Mouse (Mus musculus): ENCODE data around the gene Mff.
A peak's percentile ranks its signal among the peaks of the same experiment; 100 is the strongest.

The Mff gene

DNA sequence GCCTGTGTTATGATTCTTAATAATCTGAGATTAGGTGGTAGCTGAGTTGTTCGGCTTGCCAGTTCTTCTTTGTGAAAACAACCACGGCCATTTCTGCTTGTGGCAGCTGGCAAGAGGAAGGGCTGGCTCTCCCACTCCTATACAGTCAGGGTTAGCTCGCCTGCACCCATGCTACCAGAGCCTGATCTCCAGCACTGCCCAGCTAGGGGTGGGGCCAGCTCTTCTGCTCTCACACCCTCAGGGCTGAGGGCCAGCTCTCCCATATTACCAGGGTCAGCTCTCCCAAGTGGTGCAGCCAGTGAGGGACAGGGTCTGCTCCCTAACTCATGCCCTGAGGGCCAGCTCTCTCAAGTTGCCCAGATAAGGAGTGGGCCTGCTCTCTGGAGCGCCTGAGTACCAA is 47.7 kb downstream of the Mff start:
- DNase-seq, result no peak

DNA sequence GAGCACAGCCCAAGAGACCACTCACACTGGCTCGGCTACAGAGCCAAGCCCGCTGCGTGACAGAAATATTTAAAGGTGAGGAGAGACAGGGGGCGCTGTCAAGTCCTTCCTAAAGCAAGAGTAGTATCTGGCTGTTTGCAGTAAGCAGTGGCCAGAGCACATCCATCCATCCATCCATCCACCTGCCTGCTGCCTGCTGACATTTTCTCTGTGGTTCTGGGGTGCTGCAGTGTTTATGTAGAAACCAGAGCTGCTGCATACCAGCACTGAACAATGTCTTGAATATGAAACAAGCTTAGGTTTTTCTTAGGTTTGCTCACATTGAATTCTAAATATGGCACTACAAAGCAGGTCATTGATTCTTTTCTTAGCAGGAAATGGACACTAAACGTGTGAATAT is 48.5 kb downstream of the Mff start:
- no peak for DNase-seq

DNA sequence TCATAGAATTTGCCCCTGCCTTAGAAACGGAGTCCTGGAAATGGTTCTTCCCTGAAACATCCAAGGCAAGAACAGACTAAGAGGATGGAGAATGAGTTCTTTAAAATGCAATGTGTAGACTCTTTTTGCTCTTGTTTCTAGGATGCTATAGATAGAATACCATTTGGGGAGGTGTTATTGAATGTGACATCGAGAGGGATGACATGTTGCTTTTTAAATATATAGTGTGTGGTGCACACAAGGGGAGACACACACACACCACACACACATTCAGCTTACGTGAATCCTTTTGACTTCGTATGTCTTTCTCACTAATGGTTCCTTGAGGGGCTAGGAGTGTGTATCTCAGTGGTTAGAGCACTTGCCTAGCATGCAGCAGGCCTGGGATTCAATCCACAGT is 50.6 kb downstream of the Mff start:
- no peak for DNase-seq

DNA sequence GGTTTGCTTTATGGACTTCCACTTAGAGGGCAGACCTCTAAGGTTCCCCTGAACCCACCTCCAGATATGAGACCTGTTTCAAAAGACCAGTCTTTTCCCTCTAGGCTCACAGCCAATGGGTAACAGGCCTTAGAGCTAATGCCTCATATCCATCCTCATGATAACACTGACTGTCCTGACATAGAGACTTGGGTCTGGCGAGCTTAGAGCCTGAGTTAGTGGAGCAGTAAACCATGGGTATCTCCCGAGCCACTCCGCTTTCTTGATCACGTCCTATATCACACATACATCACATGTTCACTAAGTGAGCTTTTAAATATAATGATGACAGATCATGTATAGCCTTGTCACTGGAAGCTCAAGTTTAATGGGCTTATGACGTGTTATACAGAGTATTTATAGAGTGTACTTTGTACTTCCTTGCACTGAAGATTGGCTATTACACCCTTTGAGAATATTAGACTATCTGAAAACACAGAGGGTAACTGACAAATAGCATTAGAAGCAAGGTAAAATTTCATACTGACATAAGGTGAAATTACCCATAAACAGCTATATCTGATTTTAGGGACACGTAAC is 54.8 kb downstream of the Mff start:
- no peak for DNase-seq

DNA sequence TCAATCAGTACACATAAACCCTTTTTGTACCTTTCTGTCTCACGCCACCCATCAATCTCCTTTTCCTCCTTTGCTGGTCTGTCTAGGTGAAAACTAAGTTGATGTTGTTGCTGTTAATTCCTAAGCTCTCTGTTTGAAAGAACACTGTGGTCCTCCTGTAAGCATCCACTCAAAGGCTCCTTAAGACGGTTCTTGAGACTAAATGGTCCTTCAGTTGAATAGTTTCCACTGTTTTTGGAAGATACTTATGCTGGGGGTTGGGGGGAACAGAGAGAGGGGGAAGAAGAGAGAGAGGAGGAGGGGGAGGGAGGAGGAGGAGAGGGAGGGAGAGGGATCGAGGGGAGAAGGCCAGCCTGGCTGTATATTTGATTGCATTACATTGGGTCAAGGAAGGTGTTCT is 58.9 kb downstream of the Mff start:
- DNase-seq, result no peak

DNA sequence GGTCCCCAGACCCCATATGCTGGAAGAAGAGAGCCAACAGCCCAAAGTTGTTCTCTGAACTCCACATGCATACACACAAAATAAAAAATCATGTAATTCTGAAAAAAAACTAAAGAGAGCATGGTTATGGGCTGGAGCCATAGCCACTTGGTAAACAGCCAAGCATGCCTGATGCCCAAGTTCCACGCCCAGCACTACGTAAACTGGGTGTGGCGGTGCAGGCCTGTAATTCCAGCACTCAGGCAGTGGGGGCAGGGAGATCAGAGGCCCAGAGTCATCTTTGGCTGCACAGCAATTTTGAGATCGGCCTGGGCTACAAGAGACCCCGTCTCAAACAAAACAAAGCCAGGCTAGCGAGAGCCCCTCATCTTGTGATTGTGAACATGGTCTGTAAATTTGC is 60.9 kb downstream of the Mff start:
- DNase-seq, result no peak

- DNase-seq, result peak; percentile 47
Measured at GRCm38 (mm10) chr1:82787414-82787813, 62.7 kb downstream of the Mff start.

GRCm38 (mm10) chr1:82788070-82788469 is 63.4 kb downstream of the Mff start:
- peak; percentile 19 for DNase-seq

- DNase-seq, result no peak
Measured at GRCm38 (mm10) chr1:82791105-82791504, 66.4 kb downstream of the Mff start.

DNA sequence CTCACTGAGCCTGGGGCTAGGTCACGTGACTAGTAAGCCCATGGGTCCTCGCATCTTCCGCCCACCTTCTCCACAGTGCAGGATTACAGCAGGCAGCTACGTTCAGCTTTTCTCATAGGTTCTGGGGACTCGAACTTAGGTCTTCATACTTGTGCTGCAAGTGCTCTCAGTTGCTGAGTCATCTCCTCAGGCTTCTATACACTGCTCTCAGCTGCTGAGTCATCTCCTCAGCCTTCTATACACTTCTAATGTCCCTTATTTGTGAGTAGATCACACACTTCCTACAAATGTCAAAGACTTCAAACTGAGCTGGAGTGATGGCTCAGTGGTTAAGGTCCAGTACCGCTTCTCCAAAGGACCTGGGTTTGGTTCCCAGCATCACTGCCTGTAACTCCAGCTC is 67.5 kb downstream of the Mff start:
- no peak for DNase-seq

- no peak for DNase-seq
Measured at GRCm38 (mm10) chr1:82793110-82793509, 68.4 kb downstream of the Mff start.

GRCm38 (mm10) chr1:82793986-82794385 is 69.3 kb downstream of the Mff start:
- peak; percentile 49 for DNase-seq

- no peak for DNase-seq
Measured at GRCm38 (mm10) chr1:82795211-82795610, 70.5 kb downstream of the Mff start.

GRCm38 (mm10) chr1:82795702-82796443 is 71.2 kb downstream of the Mff start:
- peak; percentile 36 for DNase-seq

DNA sequence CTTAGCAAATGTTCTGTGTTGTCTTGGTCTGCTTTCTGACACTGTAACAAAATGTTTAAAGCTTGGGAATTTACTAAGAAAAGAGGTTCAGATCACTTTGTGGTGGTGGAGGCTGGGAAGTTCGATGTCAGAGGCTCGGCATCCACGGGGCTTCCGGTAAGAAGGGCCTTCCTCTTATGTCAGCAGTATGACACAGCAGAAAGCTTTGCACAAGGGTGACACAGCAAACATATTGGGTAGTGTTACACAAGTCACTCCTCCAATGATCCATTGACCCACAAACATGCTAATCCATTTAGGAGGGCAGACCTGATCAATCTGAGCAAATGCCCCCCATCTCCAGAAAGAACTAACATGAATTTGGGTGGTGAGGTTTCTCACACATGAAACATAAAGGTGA is 72.4 kb downstream of the Mff start:
- no peak for DNase-seq

DNA sequence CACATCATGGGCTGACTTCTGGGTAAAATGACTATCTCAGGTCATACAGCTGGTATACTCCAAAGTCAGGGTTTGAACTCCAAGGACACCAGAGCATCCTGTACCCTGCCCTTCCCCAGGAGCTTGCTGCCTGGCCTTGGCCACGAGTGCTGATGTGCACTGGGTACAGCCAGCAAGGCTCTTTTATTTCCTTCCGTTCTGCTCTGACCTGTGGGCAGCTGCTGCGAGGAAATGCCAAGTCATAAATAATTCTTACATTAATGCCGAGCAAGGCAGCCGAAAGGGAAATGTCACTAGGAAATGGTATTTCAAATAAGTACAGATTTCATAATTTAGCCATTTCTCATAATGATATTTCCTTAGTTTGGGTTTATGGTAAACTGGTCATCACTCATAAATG is 73.6 kb downstream of the Mff start:
- DNase-seq, result no peak

GRCm38 (mm10) chr1:82798922-82799321 is 74.2 kb downstream of the Mff start:
- no peak for DNase-seq

GRCm38 (mm10) chr1:82801105-82801783 is 76.6 kb downstream of the Mff start:
- no peak for DNase-seq

Measured in right cerebral cortex, postnatal 25 days (tissue).